Mouse (Mus musculus) limb, embryonic 14.5 days (tissue): ENCODE measurements at regions not wholly inside any gene's neighbourhood (a gene's known extent, or its start where the extent isn't known, plus 50 kb on each side); places are given as distances from the start of the nearest gene placed in this dataset.
A peak's percentile ranks its signal among the peaks of the same experiment; 100 is the strongest.

Experiments used
- ATAC-seq: fragments of 200-750 bp; cut with Nextera tagmentation; 2 replicates; pipeline ENCODE4 v1.8.0; 2017; ENCODE audit warnings: low read depth, moderate number of reproducible peaks, moderate TSS enrichment; ENCODE audit not compliant: low FRiP score
- DNase-seq: peaks from one replicate; pipeline ENCODE4 v3.0.0-alpha.2; 2015; ENCODE audit warnings: low spot score
- H3K27ac ChIP-seq: fragments of 300-500 bp; sonication (generic); replicated peaks from 2 replicates; pipeline ENCODE4 v1.5.1; 2014; ENCODE audit warnings: low read depth, mild to moderate bottlenecking, low read length, moderate library complexity, mixed read lengths
- H3K27me3 ChIP-seq: fragments of 300-500 bp; sonication (generic); 2 replicates; pipeline ENCODE4 v1.6.1; 2014; ENCODE audit warnings: low read length, mixed read lengths; ENCODE audit not compliant: control insufficient read depth, insufficient read depth
- H3K36me3 ChIP-seq: fragments of 300-500 bp; sonication (generic); 2 replicates; pipeline ENCODE4 v1.6.1; 2014; ENCODE audit warnings: mild to moderate bottlenecking, low read length, moderate library complexity, mixed read lengths; ENCODE audit not compliant: control insufficient read depth, insufficient read depth
- H3K4me1 ChIP-seq: fragments of 300-500 bp; sonication (generic); 2 replicates; pipeline ENCODE4 v1.6.1; 2014; ENCODE audit warnings: antibody characterized with exemption, low read length, mixed read lengths; ENCODE audit not compliant: control insufficient read depth, insufficient read depth
- H3K4me2 ChIP-seq: fragments of 300-500 bp; sonication (generic); replicated peaks from 2 replicates; pipeline ENCODE4 v1.6.1; 2014; ENCODE audit warnings: low read depth, mild to moderate bottlenecking, low read length, moderate library complexity; ENCODE audit not compliant: severe bottlenecking
- H3K4me3 ChIP-seq: fragments of 300-500 bp; sonication (generic); replicated peaks from 2 replicates; pipeline ENCODE4 v1.5.1; 2014; ENCODE audit warnings: low read length
- H3K9ac ChIP-seq: fragments of 300-500 bp; sonication (generic); 2 replicates; pipeline ENCODE4 v1.6.1; 2014; ENCODE audit warnings: mild to moderate bottlenecking, low read depth, low read length, moderate library complexity; ENCODE audit not compliant: severe bottlenecking
- H3K9me3 ChIP-seq: fragments of 300-500 bp; sonication (generic); 2 replicates; pipeline ENCODE4 v1.6.1; 2016; ENCODE audit warnings: low read length; ENCODE audit not compliant: control insufficient read depth
- POLR2A ChIP-seq: fragments of 200-500 bp; IDR thresholded peaks from 2 replicates; pipeline ENCODE4 v1.8.0; 2012; ENCODE audit warnings: inconsistent platforms, mild to moderate bottlenecking, moderate library complexity, borderline replicate concordance; ENCODE audit not compliant: insufficient read depth, insufficient read length; ENCODE audit errors: extremely low read depth
- WGBS: fragments of 180-500 bp; shearing (Covaris S2); extraction: QIAGEN DNeasy Blood & Tissue Kit; methylation state at CpG from one replicate; pipeline ENCODE4 v1.1.7; 2014; 5-methylcytosine and 5-hydroxymethylcytosine counted together

DNA sequence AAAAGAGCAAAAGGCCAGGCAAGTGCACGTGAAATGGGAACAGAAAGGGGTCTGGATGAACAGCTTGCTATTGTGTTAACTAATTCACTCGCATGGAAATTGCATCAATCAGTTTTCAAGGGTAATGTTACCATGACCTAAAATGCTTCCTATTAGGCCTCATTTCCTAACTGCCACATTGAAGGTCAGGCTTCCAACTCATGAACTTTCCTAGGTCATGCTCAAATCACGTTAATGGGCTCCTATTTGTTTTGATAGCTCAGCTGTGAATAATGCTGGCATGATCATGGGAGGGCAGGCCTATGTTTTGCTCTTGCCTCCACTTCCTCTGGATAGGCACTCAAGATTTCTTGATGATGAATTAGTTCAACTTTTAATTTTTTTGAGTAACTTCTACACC, 293.4 kb upstream of the Nrip1 start:
- Histone ChIP-seq H3K4me3 (no peak overlapping the region), H3K9me3 (no peaks in the 10 kb centered on the region), H3K36me3 (no peaks in the 10 kb centered on the region), H3K27ac (no peak overlapping the region), H3K27me3 (no peaks in the 10 kb centered on the region), H3K9ac (no peak overlapping the region), H3K4me1 (no peaks in the 10 kb centered on the region), H3K4me2 (no peak overlapping the region)
- 69% methylated on average over 3 of the region's 3 CpGs for WGBS
- no peak for TF ChIP-seq POLR2A
- ATAC-seq (no peak), DNase-seq (no peak)

DNA sequence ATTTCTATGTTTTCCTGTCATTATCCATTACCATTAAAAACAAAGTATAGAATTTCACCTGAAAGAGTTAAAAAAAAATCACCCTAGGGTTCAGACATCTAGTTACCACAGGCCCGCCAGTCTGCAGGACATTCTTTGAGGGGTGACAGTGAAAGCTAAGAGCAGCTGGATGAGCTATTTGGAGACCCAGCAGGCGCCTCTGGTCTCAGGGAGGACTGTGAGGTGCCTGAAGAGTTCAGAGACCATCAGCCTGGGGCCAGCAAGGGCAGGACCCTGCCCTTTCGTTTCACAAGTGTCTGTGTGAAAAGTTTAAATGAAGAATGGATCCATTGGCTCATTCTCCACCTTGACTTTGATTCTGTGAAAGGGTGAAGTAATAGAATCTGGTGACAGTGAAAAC, 281.5 kb upstream of the Nrip1 start:
- Histone ChIP-seq H3K9me3 (no peaks in the 10 kb centered on the region), H3K9ac (no peak overlapping the region), H3K4me3 (no peak overlapping the region), H3K27ac (no peak overlapping the region), H3K4me2 (no peak overlapping the region), H3K27me3 (no peaks in the 10 kb centered on the region), H3K4me1 (no peaks in the 10 kb centered on the region; the same call in 1 of the 2 replicates), H3K36me3 (no peaks in the 10 kb centered on the region)
- DNase-seq (peak; percentile 29), ATAC-seq (no peak)
- TF ChIP-seq POLR2A, result no peak
- whole genome bisulfite sequencing, result 19% methylated on average over 3 of the region's 3 CpGs

DNA sequence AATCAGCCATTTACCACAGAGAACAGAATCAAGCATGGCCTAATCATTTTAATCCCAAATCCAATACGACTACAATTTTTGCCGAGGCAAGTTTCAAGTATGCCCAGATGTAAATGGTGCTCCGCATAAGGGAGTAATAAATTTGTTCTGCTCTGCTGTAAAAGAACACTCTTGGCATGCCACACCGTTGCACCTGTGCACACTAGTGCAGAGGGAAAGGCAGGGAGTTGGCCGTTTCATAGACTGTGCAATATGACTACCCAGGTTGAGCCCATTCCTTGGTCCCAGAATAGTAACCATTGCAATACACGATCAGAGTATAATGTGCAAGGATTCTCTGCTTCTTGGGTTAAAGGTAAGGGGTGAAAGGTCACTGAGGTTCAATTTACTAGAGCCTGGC, 270.7 kb upstream of the Nrip1 start:
- no peak overlapping the region for H3K27ac ChIP-seq
- no peaks in the 10 kb centered on the region for H3K36me3 ChIP-seq
- no peaks in the 10 kb centered on the region for H3K9me3 ChIP-seq
- H3K9ac ChIP-seq, result no peak overlapping the region
- DNase-seq (peak; percentile 54), ATAC-seq (peak; percentile 68; the same call in 1 of the 2 replicates)
- no peaks in the 10 kb centered on the region for H3K27me3 ChIP-seq
- H3K4me2 ChIP-seq, result no peak overlapping the region
- H3K4me1 ChIP-seq, result no peaks in the 10 kb centered on the region
- H3K4me3 ChIP-seq, result no peak overlapping the region
- WGBS, result 35% methylated on average over 6 of the region's 6 CpGs
- TF ChIP-seq POLR2A, result no peak

DNA sequence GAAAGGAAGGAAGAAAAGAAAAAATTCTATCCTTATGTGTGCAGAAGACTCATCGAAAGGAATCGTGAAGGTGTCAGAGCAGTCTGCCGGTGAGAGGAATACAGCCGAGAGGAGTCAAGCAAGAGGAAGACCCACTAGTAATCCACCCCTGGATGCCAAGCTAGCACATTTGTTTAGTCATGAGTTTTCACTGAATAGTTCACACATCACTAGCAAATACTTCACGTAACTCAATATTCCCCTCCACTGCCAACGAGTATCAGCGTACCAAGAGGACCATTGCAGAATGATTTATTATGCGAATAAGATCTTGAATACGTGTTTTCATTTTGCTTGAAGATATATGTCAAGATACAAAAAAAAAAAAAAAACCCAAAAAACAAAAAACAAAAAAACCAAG, 270.2 kb upstream of the Nrip1 start:
- Histone ChIP-seq H3K27ac (no peak overlapping the region), H3K9ac (no peak overlapping the region), H3K4me2 (no peak overlapping the region), H3K4me1 (no peaks in the 10 kb centered on the region), H3K27me3 (no peaks in the 10 kb centered on the region), H3K4me3 (no peak overlapping the region), H3K9me3 (no peaks in the 10 kb centered on the region), H3K36me3 (no peaks in the 10 kb centered on the region)
- 88% methylated on average over 9 of the region's 9 CpGs for WGBS
- ATAC-seq (no peak), DNase-seq (no peak)
- no peak for TF ChIP-seq POLR2A

DNA sequence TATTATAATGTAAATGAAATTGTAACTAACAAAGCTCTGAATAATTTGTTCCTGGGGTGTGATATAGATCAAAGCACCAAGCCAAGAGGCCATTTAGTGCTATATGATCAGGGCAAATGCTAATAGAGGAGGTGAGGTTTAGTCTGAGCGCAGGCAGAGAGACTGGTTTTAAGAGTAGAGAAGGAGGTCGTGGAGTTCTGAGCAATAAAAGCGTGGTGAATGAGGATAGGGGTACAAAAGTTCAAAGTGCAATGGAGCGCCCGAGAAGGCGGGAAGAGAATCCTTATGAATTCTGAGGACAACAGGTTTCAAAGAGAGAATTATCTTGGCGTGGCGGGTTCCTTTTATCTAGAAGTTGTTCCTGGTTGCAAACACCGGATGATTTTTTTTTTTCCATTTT, 261.5 kb upstream of the Nrip1 start:
- Histone ChIP-seq H3K4me2 (no peak overlapping the region), H3K4me3 (no peak overlapping the region), H3K4me1 (no peaks in the 10 kb centered on the region), H3K36me3 (no peaks in the 10 kb centered on the region), H3K27me3 (no peaks in the 10 kb centered on the region), H3K27ac (no peak overlapping the region), H3K9me3 (no peaks in the 10 kb centered on the region), H3K9ac (no peak overlapping the region)
- 81% methylated on average over 9 of the region's 9 CpGs for WGBS
- TF ChIP-seq POLR2A, result no peak
- DNase-seq, result no peak
- ATAC-seq, result no peak

DNA sequence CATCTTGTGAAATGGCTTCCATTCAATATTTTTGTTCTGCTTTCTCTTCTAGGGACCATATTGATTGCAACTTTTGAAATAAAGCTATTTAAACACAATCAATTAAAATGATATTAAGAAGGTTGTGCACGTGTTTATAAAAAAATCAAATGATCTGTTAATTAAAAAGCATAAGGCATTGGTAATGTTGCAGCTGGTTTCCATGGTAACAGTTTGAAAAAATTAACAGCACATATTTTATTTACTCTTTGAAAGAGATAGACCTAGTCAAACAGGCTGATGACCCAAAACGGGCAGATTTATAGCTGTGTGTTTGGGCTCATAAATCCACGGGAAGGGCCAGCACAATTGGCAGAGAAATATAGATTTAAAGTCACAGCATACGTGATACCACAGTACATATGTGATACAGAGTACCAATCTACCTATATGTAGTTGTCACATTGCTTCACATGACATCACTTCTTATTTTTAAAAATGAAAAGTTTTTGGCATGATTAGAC, 260.6 kb upstream of the Nrip1 start:
- ATAC-seq (no peak), DNase-seq (no peak)
- H3K36me3 ChIP-seq, result no peaks in the 10 kb centered on the region
- no peak overlapping the region for H3K27ac ChIP-seq
- no peak overlapping the region for H3K4me3 ChIP-seq
- H3K4me1 ChIP-seq, result no peaks in the 10 kb centered on the region
- TF ChIP-seq POLR2A, result no peak
- WGBS, result 60% methylated on average over 4 of the region's 4 CpGs
- H3K9ac ChIP-seq, result no peak overlapping the region
- H3K27me3 ChIP-seq, result no peaks in the 10 kb centered on the region
- no peak overlapping the region for H3K4me2 ChIP-seq
- no peaks in the 10 kb centered on the region for H3K9me3 ChIP-seq
